Mouse (Mus musculus): Measurements from ENCODE around the gene D430041D05Rik. TPM values are rescaled to one million over a fixed set of nuclear protein-coding genes. Genes with fewer than 3 reads are reported as not detected.

Gene D430041D05Rik
- total RNA-seq, 1 experiment, result 0.54 TPM

DNA sequence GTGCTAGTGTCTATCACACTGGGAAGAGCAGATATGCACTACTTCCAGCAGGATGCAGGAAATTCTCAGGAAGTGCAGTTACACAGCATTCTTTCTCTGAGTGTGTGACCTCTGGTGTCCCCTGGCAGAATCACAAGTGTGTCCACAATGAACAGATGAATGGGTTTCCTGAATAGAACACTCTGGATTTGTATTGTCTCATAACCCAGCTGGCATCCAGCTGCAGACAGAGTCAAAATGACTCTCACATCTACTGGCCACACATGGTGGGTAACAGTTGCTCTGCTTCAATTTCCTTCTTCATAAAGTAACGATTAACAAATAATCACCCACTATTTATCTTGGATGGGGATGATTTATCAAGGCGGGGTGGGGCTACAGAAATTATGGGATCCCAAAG is 43.5 kb downstream of the D430041D05Rik start:
- no peaks in the 10 kb centered on the region for H3K36me3 ChIP-seq (ENCODE audit: control insufficient read depth, insufficient read depth, low read length, poor library complexity, severe bottlenecking)
- H3K4me1 ChIP-seq (ENCODE audit: control insufficient read depth in 2 of 2, insufficient read depth in 2 of 2, low read length in 2 of 2, poor library complexity in 1 of 2), result peaks cover 0 to 4% of the 10 kb centered on the region in 2 experiments; a peak in 1 of 4 replicates
- no peak for DNase-seq (ENCODE audit: low read depth, low spot score)
- H3K9me3 ChIP-seq (ENCODE audit: control insufficient read depth, insufficient read depth, low read depth, low read length), result no peaks in the 10 kb centered on the region
- H3K27ac ChIP-seq (ENCODE audit: insufficient read depth, low read depth, low read length, poor library complexity, severe bottlenecking), result no peak overlapping the region
- H3K4me3 ChIP-seq (ENCODE audit: insufficient read depth in 1 of 2, low read depth in 1 of 2, low read length in 2 of 2, poor library complexity in 1 of 2, severe bottlenecking in 1 of 2), result no peak overlapping the region
- in situ Hi-C loops (cut with MboI; ENCODE audit: low sequenced_read_pairs in 2 of 2, unreplicated experiment in 2 of 2), result no loop called here
- no peak overlapping the region for H3K9ac ChIP-seq (ENCODE audit: insufficient read depth, low read depth, low read length, poor library complexity, severe bottlenecking)
- no peak for TF ChIP-seq CHD2 (IDR thresholded peaks at IDR 0.05; ENCODE audit: low read depth, low read length)
- TF ChIP-seq MAFK (IDR thresholded peaks at IDR 0.05; ENCODE audit: insufficient read depth, low read depth, low read length), result no peak
- no peak for TF ChIP-seq ZC3H11A (IDR thresholded peaks at IDR 0.05; ENCODE audit: borderline replicate concordance, low read depth, low read length)
- TF ChIP-seq HCFC1 (IDR thresholded peaks at IDR 0.05; ENCODE audit: borderline replicate concordance, insufficient read depth, low read length), result no peak
- TF ChIP-seq ZNF384 (IDR thresholded peaks at IDR 0.05; ENCODE audit: low read depth, low read length), result no peak

DNA sequence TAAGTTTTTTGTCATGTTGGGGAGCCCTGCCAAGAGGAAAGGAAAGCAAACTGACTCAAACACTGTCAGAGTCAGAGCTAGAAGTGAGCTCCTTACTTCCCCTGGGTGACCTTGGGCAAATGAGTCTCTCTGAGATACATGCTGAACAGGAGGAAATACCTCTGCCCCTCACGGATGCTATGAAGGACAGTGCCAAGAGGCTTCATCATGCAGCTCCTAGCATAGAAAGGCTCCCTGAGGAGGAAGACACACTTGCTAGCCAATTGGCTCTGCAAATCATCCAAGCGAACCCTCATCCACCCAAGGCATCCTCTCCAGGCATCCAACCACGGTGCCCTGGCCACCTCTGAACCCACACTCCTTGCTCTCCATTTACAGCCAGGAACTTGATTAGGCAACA is 51.5 kb downstream of the D430041D05Rik start:
- DNase-seq (ENCODE audit: low read depth, low spot score), result no peak
- TF ChIP-seq HCFC1 (IDR thresholded peaks at IDR 0.05; ENCODE audit: borderline replicate concordance, insufficient read depth, low read length), result no peak
- no peak for TF ChIP-seq CHD2 (IDR thresholded peaks at IDR 0.05; ENCODE audit: low read depth, low read length)
- TF ChIP-seq ZNF384 (IDR thresholded peaks at IDR 0.05; ENCODE audit: low read depth, low read length), result no peak
- TF ChIP-seq ZC3H11A (IDR thresholded peaks at IDR 0.05; ENCODE audit: borderline replicate concordance, low read depth, low read length), result no peak
- TF ChIP-seq MAFK (IDR thresholded peaks at IDR 0.05; ENCODE audit: insufficient read depth, low read depth, low read length), result no peak
- Histone ChIP-seq H3K9ac (ENCODE audit: insufficient read depth, low read depth, low read length, poor library complexity, severe bottlenecking) (no peak overlapping the region), H3K9me3 (ENCODE audit: control insufficient read depth, insufficient read depth, low read depth, low read length) (no peaks in the 10 kb centered on the region), H3K36me3 (ENCODE audit: control insufficient read depth, insufficient read depth, low read length, poor library complexity, severe bottlenecking) (no peaks in the 10 kb centered on the region), H3K4me1 (ENCODE audit: control insufficient read depth in 2 of 2, insufficient read depth in 2 of 2, low read length in 2 of 2, poor library complexity in 1 of 2) (no peaks in the 10 kb centered on the region), H3K27ac (ENCODE audit: insufficient read depth, low read depth, low read length, poor library complexity, severe bottlenecking) (no peak overlapping the region), H3K4me3 (ENCODE audit: insufficient read depth in 1 of 2, low read depth in 1 of 2, low read length in 2 of 2, poor library complexity in 1 of 2, severe bottlenecking in 1 of 2) (no peak overlapping the region)
- in situ Hi-C loops (cut with MboI; ENCODE audit: low sequenced_read_pairs in 2 of 2, unreplicated experiment in 2 of 2), result no loop called here

DNA sequence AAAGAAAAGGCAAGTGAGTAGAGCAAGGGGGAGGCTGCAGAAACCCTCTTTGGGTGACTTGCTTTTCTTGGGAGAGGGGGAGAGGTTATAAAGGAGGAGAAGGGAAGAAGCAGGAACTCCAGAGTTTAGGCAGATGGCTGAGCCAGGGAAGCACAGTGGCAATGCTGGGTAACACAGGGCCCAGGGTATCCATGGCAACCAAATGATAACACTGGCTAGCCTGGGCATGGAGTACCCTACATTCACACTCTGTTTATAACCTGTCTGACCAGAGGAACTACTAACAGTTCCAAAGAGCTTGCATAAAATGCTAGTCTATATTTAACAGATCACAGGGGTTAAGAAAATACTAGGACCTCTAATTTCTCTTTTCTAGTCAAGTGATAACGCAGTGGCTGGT is 51.9 kb downstream of the D430041D05Rik start:
- Histone ChIP-seq H3K9ac (ENCODE audit: insufficient read depth, low read depth, low read length, poor library complexity, severe bottlenecking) (no peak overlapping the region), H3K36me3 (ENCODE audit: control insufficient read depth, insufficient read depth, low read length, poor library complexity, severe bottlenecking) (no peaks in the 10 kb centered on the region), H3K9me3 (ENCODE audit: control insufficient read depth, insufficient read depth, low read depth, low read length) (no peaks in the 10 kb centered on the region), H3K4me1 (ENCODE audit: control insufficient read depth in 2 of 2, insufficient read depth in 2 of 2, low read length in 2 of 2, poor library complexity in 1 of 2) (no peaks in the 10 kb centered on the region), H3K4me3 (ENCODE audit: insufficient read depth in 1 of 2, low read depth in 1 of 2, low read length in 2 of 2, poor library complexity in 1 of 2, severe bottlenecking in 1 of 2) (no peak overlapping the region), H3K27ac (ENCODE audit: insufficient read depth, low read depth, low read length, poor library complexity, severe bottlenecking) (no peak overlapping the region)
- in situ Hi-C loops (cut with MboI; ENCODE audit: low sequenced_read_pairs in 2 of 2, unreplicated experiment in 2 of 2), result no loop called here
- DNase-seq (ENCODE audit: low read depth, low spot score), result no peak
- TF ChIP-seq HCFC1 (IDR thresholded peaks at IDR 0.05; ENCODE audit: borderline replicate concordance, insufficient read depth, low read length) (no peak), ZNF384 (IDR thresholded peaks at IDR 0.05; ENCODE audit: low read depth, low read length) (no peak), MAFK (IDR thresholded peaks at IDR 0.05; ENCODE audit: insufficient read depth, low read depth, low read length) (no peak), ZC3H11A (IDR thresholded peaks at IDR 0.05; ENCODE audit: borderline replicate concordance, low read depth, low read length) (no peak), CHD2 (IDR thresholded peaks at IDR 0.05; ENCODE audit: low read depth, low read length) (no peak)

DNA sequence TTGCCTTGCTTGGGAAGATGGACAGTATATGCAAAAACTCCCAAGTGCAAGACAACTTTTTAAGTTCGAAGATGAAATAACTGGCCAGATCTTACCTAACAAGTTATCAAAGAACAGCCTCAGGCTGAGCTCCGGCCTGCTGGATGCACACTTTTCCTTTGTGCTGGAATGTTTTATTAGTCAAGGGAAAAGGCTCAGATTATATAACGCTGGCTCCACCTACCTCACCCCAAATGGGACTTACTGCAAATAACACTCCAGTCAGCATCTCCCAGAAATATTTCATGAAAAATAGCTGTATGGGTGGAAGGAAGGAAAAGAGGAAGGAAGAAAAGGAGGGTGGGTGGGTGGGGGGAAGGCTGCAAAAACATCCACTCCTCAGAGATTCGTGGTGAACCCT is 54.3 kb downstream of the D430041D05Rik start:
- Histone ChIP-seq H3K27ac (ENCODE audit: insufficient read depth, low read depth, low read length, poor library complexity, severe bottlenecking) (no peak overlapping the region), H3K4me3 (ENCODE audit: insufficient read depth in 1 of 2, low read depth in 1 of 2, low read length in 2 of 2, poor library complexity in 1 of 2, severe bottlenecking in 1 of 2) (no peak overlapping the region), H3K36me3 (ENCODE audit: control insufficient read depth, insufficient read depth, low read length, poor library complexity, severe bottlenecking) (no peaks in the 10 kb centered on the region), H3K9ac (ENCODE audit: insufficient read depth, low read depth, low read length, poor library complexity, severe bottlenecking) (no peak overlapping the region), H3K9me3 (ENCODE audit: control insufficient read depth, insufficient read depth, low read depth, low read length) (no peaks in the 10 kb centered on the region), H3K4me1 (ENCODE audit: control insufficient read depth in 2 of 2, insufficient read depth in 2 of 2, low read length in 2 of 2, poor library complexity in 1 of 2) (no peaks in the 10 kb centered on the region)
- TF ChIP-seq CHD2 (IDR thresholded peaks at IDR 0.05; ENCODE audit: low read depth, low read length), result no peak
- no peak for TF ChIP-seq MAFK (IDR thresholded peaks at IDR 0.05; ENCODE audit: insufficient read depth, low read depth, low read length)
- no peak for TF ChIP-seq ZNF384 (IDR thresholded peaks at IDR 0.05; ENCODE audit: low read depth, low read length)
- TF ChIP-seq HCFC1 (IDR thresholded peaks at IDR 0.05; ENCODE audit: borderline replicate concordance, insufficient read depth, low read length), result no peak
- no peak for TF ChIP-seq ZC3H11A (IDR thresholded peaks at IDR 0.05; ENCODE audit: borderline replicate concordance, low read depth, low read length)
- no peak for DNase-seq (ENCODE audit: low read depth, low spot score)
- in situ Hi-C loops (cut with MboI; ENCODE audit: low sequenced_read_pairs in 2 of 2, unreplicated experiment in 2 of 2), result no loop called here

DNA sequence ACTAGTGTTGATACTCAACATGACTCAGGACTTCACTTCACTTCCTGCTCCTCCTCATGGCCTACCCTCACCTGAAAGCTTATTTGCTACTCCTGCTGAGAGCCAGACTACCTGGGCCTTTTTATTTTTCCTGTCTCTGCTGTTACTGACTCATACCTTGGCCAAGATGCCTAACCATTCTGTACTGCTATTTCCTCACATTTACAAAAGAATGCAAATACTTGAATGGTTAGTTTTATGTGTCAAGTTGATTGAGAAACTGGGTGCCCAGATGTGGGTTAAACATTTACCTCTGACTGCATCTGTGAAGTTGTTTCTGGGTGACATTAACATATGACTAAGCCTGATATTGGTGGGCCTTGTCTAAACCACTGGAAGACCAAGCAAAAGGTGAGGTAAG is 56.7 kb downstream of the D430041D05Rik start:
- H3K4me1 ChIP-seq (ENCODE audit: control insufficient read depth in 2 of 2, insufficient read depth in 2 of 2, low read length in 2 of 2, poor library complexity in 1 of 2), result no peaks in the 10 kb centered on the region
- no peak overlapping the region for H3K4me3 ChIP-seq (ENCODE audit: insufficient read depth in 1 of 2, low read depth in 1 of 2, low read length in 2 of 2, poor library complexity in 1 of 2, severe bottlenecking in 1 of 2)
- H3K36me3 ChIP-seq (ENCODE audit: control insufficient read depth, insufficient read depth, low read length, poor library complexity, severe bottlenecking), result no peaks in the 10 kb centered on the region
- in situ Hi-C loops (cut with MboI; ENCODE audit: low sequenced_read_pairs in 2 of 2, unreplicated experiment in 2 of 2), result no loop called here
- TF ChIP-seq MAFK (IDR thresholded peaks at IDR 0.05; ENCODE audit: insufficient read depth, low read depth, low read length) (no peak), ZNF384 (IDR thresholded peaks at IDR 0.05; ENCODE audit: low read depth, low read length) (no peak), HCFC1 (IDR thresholded peaks at IDR 0.05; ENCODE audit: borderline replicate concordance, insufficient read depth, low read length) (no peak), CHD2 (IDR thresholded peaks at IDR 0.05; ENCODE audit: low read depth, low read length) (no peak), ZC3H11A (IDR thresholded peaks at IDR 0.05; ENCODE audit: borderline replicate concordance, low read depth, low read length) (no peak)
- DNase-seq (ENCODE audit: low read depth, low spot score), result no peak
- H3K9me3 ChIP-seq (ENCODE audit: control insufficient read depth, insufficient read depth, low read depth, low read length), result no peaks in the 10 kb centered on the region
- H3K9ac ChIP-seq (ENCODE audit: insufficient read depth, low read depth, low read length, poor library complexity, severe bottlenecking), result no peak overlapping the region
- H3K27ac ChIP-seq (ENCODE audit: insufficient read depth, low read depth, low read length, poor library complexity, severe bottlenecking), result no peak overlapping the region

All from ES-E14 (cell line).